Mouse (Mus musculus): Measurements from ENCODE around the gene Fam208a. TPM values are rescaled to one million over a fixed set of nuclear protein-coding genes. Genes with fewer than 3 reads are reported as not detected.

The Fam208a gene
- total and polyA plus RNA-seq, 3 experiments, result 4.4 to 11.4 (median 8.2) TPM

DNA sequence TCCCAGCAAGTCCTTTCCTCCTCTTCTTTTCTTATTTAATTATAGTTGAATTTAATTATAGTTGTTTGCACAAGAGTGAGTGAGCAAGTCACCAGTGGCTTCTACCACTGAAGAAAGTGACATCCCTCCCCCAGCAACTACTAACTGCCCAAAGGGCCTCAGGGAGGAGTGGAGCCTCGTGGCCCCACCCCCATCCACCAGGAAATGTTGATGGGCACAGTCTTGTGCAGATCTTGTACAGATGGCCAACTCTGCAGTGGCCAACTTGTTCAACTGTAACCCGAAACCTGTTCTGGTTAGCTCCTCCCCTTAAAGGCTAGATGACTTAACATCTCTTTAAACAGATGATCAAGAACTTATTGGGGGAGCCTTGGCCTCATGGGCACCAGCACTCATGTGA, 38.9 kb upstream of the Fam208a start:
- Histone ChIP-seq H3K9me3 (replicated peaks; ENCODE audit: low read length) (no peaks in the 10 kb centered on the region), H3K36me3 (replicated peaks in 1 of 2; ENCODE audit: control insufficient read depth in 1 of 2, insufficient read depth in 1 of 2, low read length in 1 of 2) (no peaks in the 10 kb centered on the region), H3K9ac (ENCODE audit: insufficient read depth, low read depth) (no peak overlapping the region), H3K27me3 (replicated peaks) (no peaks in the 10 kb centered on the region), H3K4me3 (replicated peaks in 1 of 3; ENCODE audit: low read depth in 2 of 3, low read length in 2 of 3, poor library complexity in 1 of 3) (no peak overlapping the region), H3K4me1 (ENCODE audit: control insufficient read depth in 1 of 2, insufficient read depth in 2 of 2) (peaks cover 0 to 6% of the 10 kb centered on the region in 2 experiments; a peak in 1 of 4 replicates), H3K79me2 (replicated peaks; ENCODE audit: control insufficient read depth, extremely low read depth, insufficient read depth, poor library complexity, severe bottlenecking) (no peaks in the 10 kb centered on the region), H3K4me2 (ENCODE audit: insufficient read depth, low read depth, poor library complexity, severe bottlenecking) (no peak overlapping the region), H3K27ac (ENCODE audit: insufficient read depth, low read depth) (no peak overlapping the region)
- in situ Hi-C loops (cut with MboI; ENCODE audit: low pct_ligation_motif_present, low pct_unique_long_range_greater_than_20kb, low sequenced_read_pairs), result no loop called here
- TF ChIP-seq E2F4 (IDR thresholded peaks at IDR 0.05; ENCODE audit: insufficient replicate concordance, low read depth, low read length) (no peak), ZMIZ1 (IDR thresholded peaks at IDR 0.05; ENCODE audit: low read depth, low read length) (no peak), EP300 (IDR thresholded peaks at IDR 0.05; ENCODE audit: low read length) (no peak), CHD2 (IDR thresholded peaks at IDR 0.05; ENCODE audit: low read length) (no peak), ETS1 (conservative IDR thresholded peaks at IDR 0.05; ENCODE audit: low read depth, low read length) (no peak), MAX (IDR thresholded peaks at IDR 0.05; ENCODE audit: low read length) (no peak), GABPA (IDR thresholded peaks at IDR 0.05; ENCODE audit: insufficient replicate concordance, low read depth, low read length) (no peak), UBTF (IDR thresholded peaks at IDR 0.05; ENCODE audit: low read depth, low read length) (no peak), JUND (conservative IDR thresholded peaks at IDR 0.05; ENCODE audit: low read depth, low read length) (no peak), SIN3A (IDR thresholded peaks at IDR 0.05; ENCODE audit: low read length) (no peak), PAX5 (IDR thresholded peaks at IDR 0.05; ENCODE audit: low read length) (no peak), MYC (IDR thresholded peaks at IDR 0.05; ENCODE audit: low read depth, low read length) (no peak), SMC3 (IDR thresholded peaks at IDR 0.05; ENCODE audit: low read depth, low read length) (no peak), USF1 (IDR thresholded peaks at IDR 0.05; ENCODE audit: low read depth, low read length) (no peak)
- dilution Hi-C loops (cut with MboI; ENCODE audit: extremely low pct_ligation_motif_present, extremely low pct_unique_long_range_greater_than_20kb, low sequenced_read_pairs), result no loop called here
- no peak for DNase-seq (ENCODE audit: extremely low read depth)

DNA sequence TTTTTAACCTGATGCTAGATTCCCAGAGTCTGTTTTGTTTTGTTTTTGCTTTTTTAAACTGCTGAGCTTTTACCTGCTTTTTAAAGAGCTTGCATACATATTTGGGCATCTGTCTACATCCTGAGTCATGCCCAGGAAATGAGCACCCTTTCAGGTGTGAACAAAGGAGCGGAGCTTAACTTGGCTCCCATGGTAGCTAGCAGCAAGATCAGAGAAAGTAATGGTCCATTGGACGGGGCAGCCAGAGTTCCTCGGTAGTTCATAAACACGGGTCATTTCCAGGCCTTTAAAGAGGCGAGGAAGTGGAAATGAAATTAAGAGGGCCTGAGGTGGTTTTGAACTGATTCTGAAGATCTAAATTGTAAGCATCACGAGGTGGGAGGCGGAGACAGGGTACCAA, 38.0 kb upstream of the Fam208a start:
- peaks cover 0 to 6% of the 10 kb centered on the region in 2 experiments; a peak in 1 of 4 replicates for H3K4me1 ChIP-seq (ENCODE audit: control insufficient read depth in 1 of 2, insufficient read depth in 2 of 2)
- DNase-seq (ENCODE audit: extremely low read depth), result no peak

More for the DNA sequence above, 38.0 kb upstream of the Fam208a start:
- no peaks in the 10 kb centered on the region for H3K27me3 ChIP-seq (replicated peaks)
- dilution Hi-C loops (cut with MboI; ENCODE audit: extremely low pct_ligation_motif_present, extremely low pct_unique_long_range_greater_than_20kb, low sequenced_read_pairs), result no loop called here
- H3K27ac ChIP-seq (ENCODE audit: insufficient read depth, low read depth), result no peak overlapping the region
- TF ChIP-seq MAFK (IDR thresholded peaks at IDR 0.05; ENCODE audit: insufficient replicate concordance, low read length) (no peak), SIN3A (IDR thresholded peaks at IDR 0.05; ENCODE audit: low read length) (no peak), NRF1 (IDR thresholded peaks at IDR 0.05; ENCODE audit: low read depth, low read length) (no peak), NELFE (IDR thresholded peaks at IDR 0.05; ENCODE audit: low read depth, low read length) (no peak), TBP (conservative IDR thresholded peaks at IDR 0.05; ENCODE audit: low read depth, low read length) (no peak), E2F4 (IDR thresholded peaks at IDR 0.05; ENCODE audit: insufficient replicate concordance, low read depth, low read length) (no peak), CTCF (conservative IDR thresholded peaks at IDR 0.05 in 1 of 2, IDR thresholded peaks at IDR 0.05 in 1 of 2; ENCODE audit: low read depth in 2 of 2, low read length in 2 of 2) (no peak), GABPA (IDR thresholded peaks at IDR 0.05; ENCODE audit: insufficient replicate concordance, low read depth, low read length) (no peak), RAD21 (IDR thresholded peaks at IDR 0.05; ENCODE audit: low read depth, low read length) (no peak), HCFC1 (IDR thresholded peaks at IDR 0.05; ENCODE audit: low read depth, low read length) (no peak), JUN (IDR thresholded peaks at IDR 0.05; ENCODE audit: insufficient read depth, low read depth, low read length) (no peak), CHD1 (IDR thresholded peaks at IDR 0.05; ENCODE audit: low read depth, low read length) (no peak), ZNF384 (IDR thresholded peaks at IDR 0.05; ENCODE audit: low read depth, low read length) (no peak), RCOR1 (conservative IDR thresholded peaks at IDR 0.05; ENCODE audit: low read depth, low read length) (no peak), MXI1 (IDR thresholded peaks at IDR 0.05; ENCODE audit: low read depth, low read length) (no peak), CHD2 (IDR thresholded peaks at IDR 0.05; ENCODE audit: low read length) (no peak), IRF4 (IDR thresholded peaks at IDR 0.05; ENCODE audit: low read depth, low read length) (no peak), POLR2A (IDR thresholded peaks at IDR 0.05; ENCODE audit: low read depth, low read length) (no peak), ETS1 (conservative IDR thresholded peaks at IDR 0.05; ENCODE audit: low read depth, low read length) (no peak)
- H3K9ac ChIP-seq (ENCODE audit: insufficient read depth, low read depth), result no peak overlapping the region
- H3K9me3 ChIP-seq (replicated peaks; ENCODE audit: low read length), result no peaks in the 10 kb centered on the region
- in situ Hi-C loops (cut with MboI; ENCODE audit: low pct_ligation_motif_present, low pct_unique_long_range_greater_than_20kb, low sequenced_read_pairs), result no loop called here
- no peak overlapping the region for H3K4me3 ChIP-seq (replicated peaks in 1 of 3; ENCODE audit: low read depth in 2 of 3, low read length in 2 of 3, poor library complexity in 1 of 3)
- H3K4me2 ChIP-seq (ENCODE audit: insufficient read depth, low read depth, poor library complexity, severe bottlenecking), result no peak overlapping the region
- no peaks in the 10 kb centered on the region for H3K36me3 ChIP-seq (replicated peaks in 1 of 2; ENCODE audit: control insufficient read depth in 1 of 2, insufficient read depth in 1 of 2, low read length in 1 of 2)
- no peaks in the 10 kb centered on the region for H3K79me2 ChIP-seq (replicated peaks; ENCODE audit: control insufficient read depth, extremely low read depth, insufficient read depth, poor library complexity, severe bottlenecking)

Measured in CH12.LX (cell line).